Mouse (Mus musculus) cerebellum, adult (tissue): ENCODE data around the gene Nadk.
"Not testable (repeated sequence)": the region's sequence is repeated elsewhere in the genome, so short reads cannot be mapped to it uniquely, and the experiment has no call there.

Experiments used
- ATAC-seq: cut with Nextera tagmentation; 2 replicates; pipeline ENCODE4 v1.9.2; 2017; ENCODE audit warnings: mild to moderate bottlenecking, moderate library complexity, mixed read lengths; ENCODE audit not compliant: insufficient number of reproducible peaks, low FRiP score, low TSS enrichment

Nadk gene

GRCm38 (mm10) chr4:155568632-155569370, 6.6 kb downstream of the Nadk start:
- ATAC-seq, result no peak

- ATAC-seq, result no peak
Measured at GRCm38 (mm10) chr4:155569818-155570217, 7.6 kb downstream of the Nadk start.

GRCm38 (mm10) chr4:155570315-155570714, 8.1 kb downstream of the Nadk start:
- ATAC-seq, result not testable (repeated sequence)

- no peak for ATAC-seq
Measured at GRCm38 (mm10) chr4:155571442-155571841, 9.3 kb downstream of the Nadk start.

GRCm38 (mm10) chr4:155573155-155573554, 11.0 kb downstream of the Nadk start:
- ATAC-seq, result no peak

GRCm38 (mm10) chr4:155573876-155574275, 11.7 kb downstream of the Nadk start:
- ATAC-seq, result no peak

- no peak for ATAC-seq
Measured at GRCm38 (mm10) chr4:155574931-155575330, 12.8 kb downstream of the Nadk start.

- ATAC-seq, result no peak
Measured at GRCm38 (mm10) chr4:155575521-155575920, 13.3 kb downstream of the Nadk start.

- no peak for ATAC-seq
Measured at GRCm38 (mm10) chr4:155577132-155577531, 15.0 kb downstream of the Nadk start.

GRCm38 (mm10) chr4:155577741-155578140, 15.6 kb downstream of the Nadk start:
- ATAC-seq, result no peak

GRCm38 (mm10) chr4:155578336-155579125, 16.4 kb downstream of the Nadk start:
- ATAC-seq, result no peak

- no peak for ATAC-seq
Measured at GRCm38 (mm10) chr4:155580420-155580819, 18.2 kb downstream of the Nadk start.

GRCm38 (mm10) chr4:155582279-155582905, 20.2 kb downstream of the Nadk start:
- ATAC-seq, result no peak

GRCm38 (mm10) chr4:155589356-155589755, 27.2 kb downstream of the Nadk start:
- no peak for ATAC-seq

GRCm38 (mm10) chr4:155591012-155591719, 29.0 kb downstream of the Nadk start:
- ATAC-seq, result no peak

GRCm38 (mm10) chr4:155593780-155594179, 31.6 kb downstream of the Nadk start:
- ATAC-seq, result no peak

GRCm38 (mm10) chr4:155595777-155596176, 33.6 kb downstream of the Nadk start:
- ATAC-seq, result no peak

- no peak for ATAC-seq
Measured at GRCm38 (mm10) chr4:155596606-155597005, 34.4 kb downstream of the Nadk start.

- ATAC-seq, result no peak
Measured at GRCm38 (mm10) chr4:155598536-155598935, 36.4 kb downstream of the Nadk start.
